Mouse (Mus musculus) CD4-positive, CD25-positive, alpha-beta regulatory T cell, adult 2 months (primary cell): Measurements from ENCODE around the gene Pmm1.
A peak's percentile ranks its signal among the peaks of the same experiment; 100 is the strongest.
"Not testable (repeated sequence)": the region's sequence is repeated elsewhere in the genome, so short reads cannot be mapped to it uniquely, and the experiment has no call there.

Source experiments
- DNase-seq: peaks from one replicate; pipeline ENCODE4 v3.0.0-alpha.2; 2012; ENCODE audit warnings: low read depth, low spot score

The Pmm1 gene

GRCm38 (mm10) chr15:81960171-81961077 is at the start of gene Pmm1:
TSS of gene Pmm1 (minus strand) at chr15:81960930.
- DNase-seq = peak; percentile 100

DNA sequence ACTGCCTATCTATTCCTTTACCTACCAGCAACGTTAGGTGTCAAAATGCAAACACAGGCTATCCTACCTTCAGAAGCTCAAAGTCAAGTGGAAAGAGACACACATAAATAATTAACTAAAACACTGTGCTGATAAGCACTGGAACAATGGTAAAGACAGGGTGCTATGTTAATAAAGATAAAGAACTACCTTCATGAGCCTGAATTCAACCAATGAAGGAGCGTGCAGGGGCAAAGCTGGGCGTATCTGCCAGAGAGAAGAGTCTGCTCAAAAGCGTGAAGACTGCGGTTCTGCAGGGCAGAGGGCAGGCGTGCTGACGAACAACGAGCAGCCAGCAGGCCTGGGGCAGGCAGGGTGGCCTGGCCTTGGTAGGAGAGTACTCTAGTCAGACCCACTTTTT is 43.5 kb upstream of the Pmm1 start:
- DNase-seq = no peak

DNA sequence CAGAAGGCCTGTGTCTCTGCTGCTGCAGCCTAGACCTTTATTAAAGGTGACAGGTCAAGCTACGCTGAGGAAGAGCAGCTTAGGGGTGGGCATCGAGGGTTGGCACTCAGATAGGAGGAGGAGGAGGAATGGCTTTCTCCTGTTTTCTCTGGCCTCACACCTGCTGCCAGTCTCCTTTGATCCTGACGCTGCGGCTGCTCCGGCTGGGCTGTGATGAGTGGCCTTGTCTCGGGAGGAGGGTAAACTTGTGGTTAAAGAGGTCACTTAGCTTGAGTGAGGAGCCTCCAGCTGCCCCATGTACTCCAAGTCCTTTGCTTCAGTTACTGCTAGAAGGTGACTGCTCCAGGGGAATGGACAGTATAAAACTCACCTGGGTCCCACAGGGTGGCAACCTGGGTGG is 33.3 kb upstream of the Pmm1 start:
- no peak for DNase-seq

GRCm38 (mm10) chr15:81990549-81990948 is 29.8 kb upstream of the Pmm1 start:
- DNase-seq = no peak

- peak; percentile 85 for DNase-seq
Measured at GRCm38 (mm10) chr15:81989371-81990062, 28.8 kb upstream of the Pmm1 start.

- no peak for DNase-seq
Measured at GRCm38 (mm10) chr15:81987646-81988045, 26.9 kb upstream of the Pmm1 start, which contains the start of gene Xrcc6. TSS of gene Xrcc6 (plus strand) at chr15:81987835.

GRCm38 (mm10) chr15:81985267-81986161 is 24.8 kb upstream of the Pmm1 start:
- DNase-seq = no peak

- no peak for DNase-seq
Measured at GRCm38 (mm10) chr15:81982173-81982572, 21.4 kb upstream of the Pmm1 start.

DNA sequence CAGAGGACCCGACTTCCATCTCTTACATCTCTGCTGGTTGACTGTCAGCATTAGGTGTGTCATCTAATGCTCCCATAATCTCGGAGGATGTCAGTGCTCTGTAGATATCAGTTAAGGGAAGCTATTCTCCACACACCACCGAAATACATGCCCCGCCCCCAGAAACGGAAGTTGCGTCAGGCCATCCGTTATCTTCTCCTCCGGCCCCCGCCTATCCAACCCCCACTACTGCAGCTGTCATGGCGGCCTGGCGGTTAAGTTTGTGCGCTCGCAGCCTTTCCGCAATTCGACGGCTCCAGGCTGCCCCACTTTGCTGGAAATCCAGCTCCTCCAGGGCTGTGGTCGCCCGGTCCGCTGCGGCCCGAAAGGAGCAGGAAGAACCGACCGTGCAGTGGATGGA is 19.6 kb upstream of the Pmm1 start, which contains the start of gene 1700029P11Rik:
Gene 1700029P11Rik (plus strand): TSS at position 220 of the 400 bp plus-strand sequence.
- no peak for DNase-seq

DNA sequence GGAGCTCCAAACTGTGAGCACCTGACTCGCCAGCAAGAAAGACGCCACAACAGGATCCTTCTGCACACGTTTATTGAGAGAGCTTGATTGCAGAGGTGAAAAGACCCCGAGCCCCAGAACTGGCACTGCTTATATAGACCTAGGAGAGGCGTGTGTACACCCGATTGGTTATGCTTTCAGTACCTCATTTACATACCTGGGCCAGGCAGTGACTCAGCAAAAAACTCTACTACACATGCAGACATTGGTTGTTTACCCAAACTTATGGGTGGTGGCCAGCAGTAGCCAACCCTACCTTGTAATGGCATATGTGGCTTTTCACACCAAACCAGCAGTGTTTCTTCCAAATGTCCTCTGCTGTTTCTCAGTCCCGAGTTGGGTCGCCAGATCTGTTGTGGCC is 14.4 kb upstream of the Pmm1 start:
- not testable (repeated sequence) for DNase-seq

GRCm38 (mm10) chr15:81970498-81970897 is 9.8 kb upstream of the Pmm1 start:
- not testable (repeated sequence) for DNase-seq

DNA sequence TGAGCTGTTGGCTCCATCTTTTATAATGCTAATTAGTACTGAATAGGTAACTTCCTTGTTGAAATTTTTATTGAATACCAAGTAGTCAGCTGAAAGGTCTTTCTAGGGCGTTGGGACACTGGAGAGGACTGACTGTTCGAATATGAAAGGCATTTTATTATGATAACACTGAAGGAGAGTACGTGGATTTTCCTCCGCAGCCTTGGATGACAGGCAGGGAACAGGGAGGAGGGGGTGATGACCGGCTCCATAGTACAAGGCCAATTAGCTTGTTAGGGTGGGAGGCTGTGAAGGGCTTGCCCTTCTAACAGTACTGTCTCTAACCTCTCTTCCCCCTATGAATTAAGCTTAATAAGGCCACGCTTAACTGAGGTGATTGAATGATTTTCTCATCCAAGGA is 8.9 kb upstream of the Pmm1 start:
- DNase-seq = not testable (repeated sequence)

DNA sequence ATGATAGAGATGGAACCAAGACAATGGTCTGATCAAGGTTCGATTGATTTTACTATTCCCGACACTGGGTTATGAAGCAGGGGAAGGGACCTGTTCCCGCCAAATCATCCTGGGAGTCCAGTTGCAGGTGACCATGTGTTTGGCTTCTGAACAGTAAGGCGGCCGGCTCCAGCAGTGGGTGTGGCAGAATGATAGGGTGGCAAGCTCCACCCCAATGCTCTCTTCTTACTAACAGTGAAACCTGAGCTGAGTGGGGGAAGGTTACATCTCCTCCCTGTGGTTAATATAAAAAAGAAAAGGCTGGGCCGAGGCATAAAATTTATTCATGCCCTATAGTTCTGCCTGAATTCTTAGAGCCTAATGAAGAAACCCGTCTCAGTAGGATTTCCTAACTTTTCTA is 8.4 kb upstream of the Pmm1 start:
- DNase-seq = peak; percentile 29

GRCm38 (mm10) chr15:81968447-81968846 is 7.7 kb upstream of the Pmm1 start:
- peak; percentile 12 for DNase-seq

- no peak for DNase-seq
Measured at GRCm38 (mm10) chr15:81967821-81968220, 7.1 kb upstream of the Pmm1 start.

GRCm38 (mm10) chr15:81966062-81966829 is 5.5 kb upstream of the Pmm1 start:
- DNase-seq = no peak

GRCm38 (mm10) chr15:81964980-81965545 is 4.3 kb upstream of the Pmm1 start:
- DNase-seq = no peak

DNA sequence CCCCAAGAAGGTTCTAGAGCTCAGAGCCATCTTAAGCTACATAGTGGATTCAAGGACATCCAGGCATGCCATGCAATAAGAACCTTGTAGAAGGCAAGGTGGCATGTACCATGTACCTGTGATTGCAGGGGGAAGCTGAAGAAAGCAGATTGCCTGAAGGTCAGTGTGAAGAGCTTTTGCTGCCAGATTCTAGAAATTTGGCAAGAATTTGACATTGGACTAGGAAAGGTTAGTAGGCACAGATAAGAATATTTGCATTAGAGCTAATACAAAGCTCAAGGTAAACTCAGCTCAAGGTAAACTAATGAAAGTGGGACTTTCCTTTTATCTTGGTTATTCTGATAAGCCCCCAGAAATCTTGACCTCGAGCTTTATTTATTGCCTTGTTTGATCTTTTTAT is 3.5 kb upstream of the Pmm1 start:
- DNase-seq = no peak

DNA sequence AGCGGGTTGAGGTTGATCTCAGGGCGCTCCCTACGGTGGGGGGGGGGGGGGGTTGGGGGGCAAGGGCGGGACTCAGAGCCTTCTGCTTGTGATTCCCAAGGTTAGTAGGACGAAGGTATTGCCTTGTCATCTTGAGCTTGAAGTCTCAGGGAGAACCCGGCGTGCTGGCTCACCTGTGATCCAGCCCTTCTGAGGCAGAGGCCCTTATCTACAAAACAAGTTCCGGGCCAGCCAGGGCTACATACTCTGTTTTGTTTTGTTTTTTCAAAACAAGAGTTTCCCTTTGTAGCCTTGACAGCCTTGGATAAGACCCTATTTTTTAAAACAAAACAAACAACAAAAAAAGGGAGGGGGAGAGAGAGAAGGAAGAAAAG is 335 bp upstream of the Pmm1 start:
- DNase-seq = no peak

- no peak for DNase-seq
Measured at GRCm38 (mm10) chr15:81958906-81959305, 1.8 kb downstream of the Pmm1 start.

GRCm38 (mm10) chr15:81957598-81957997 is 3.1 kb downstream of the Pmm1 start:
- no peak for DNase-seq
